Mouse (Mus musculus): ENCODE data around the gene Usp43.

DNA sequence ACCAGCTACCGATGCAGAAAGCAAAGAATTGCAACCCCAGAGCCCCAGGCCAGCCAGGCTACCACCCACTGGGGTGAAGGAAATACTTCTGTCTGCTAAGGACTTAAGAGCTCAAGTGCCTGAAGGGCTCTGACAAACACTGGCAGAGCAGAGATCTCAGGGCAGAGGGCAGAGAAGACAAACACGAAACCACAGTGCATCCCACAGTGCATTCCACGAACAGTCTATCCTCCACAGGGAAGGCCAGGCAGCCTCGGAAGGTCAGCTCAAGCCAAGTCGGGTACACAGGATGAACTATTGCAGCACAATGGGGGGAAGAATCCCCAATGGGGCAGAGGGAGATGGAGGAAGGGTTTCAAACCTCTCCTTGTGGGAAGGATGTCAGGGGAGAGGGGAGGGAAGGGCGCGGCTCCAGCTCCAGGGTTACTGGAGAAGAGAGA is 60.5 kb downstream of the Usp43 start:
- TF ChIP-seq MAFK (IDR thresholded peaks at IDR 0.05; ENCODE audit: insufficient read depth, low read depth, low read length) (no peak), CHD2 (IDR thresholded peaks at IDR 0.05; ENCODE audit: low read depth, low read length) (no peak), ZNF384 (IDR thresholded peaks at IDR 0.05; ENCODE audit: low read depth, low read length) (no peak), ZC3H11A (IDR thresholded peaks at IDR 0.05; ENCODE audit: borderline replicate concordance, low read depth, low read length) (no peak)

All from ES-E14 (cell line).